Mouse (Mus musculus): Measurements from ENCODE around the gene Zscan4c.
"Not testable (repeated sequence)": the region's sequence is repeated elsewhere in the genome, so short reads cannot be mapped to it uniquely, and the experiment has no call there.

Gene Zscan4c

DNA sequence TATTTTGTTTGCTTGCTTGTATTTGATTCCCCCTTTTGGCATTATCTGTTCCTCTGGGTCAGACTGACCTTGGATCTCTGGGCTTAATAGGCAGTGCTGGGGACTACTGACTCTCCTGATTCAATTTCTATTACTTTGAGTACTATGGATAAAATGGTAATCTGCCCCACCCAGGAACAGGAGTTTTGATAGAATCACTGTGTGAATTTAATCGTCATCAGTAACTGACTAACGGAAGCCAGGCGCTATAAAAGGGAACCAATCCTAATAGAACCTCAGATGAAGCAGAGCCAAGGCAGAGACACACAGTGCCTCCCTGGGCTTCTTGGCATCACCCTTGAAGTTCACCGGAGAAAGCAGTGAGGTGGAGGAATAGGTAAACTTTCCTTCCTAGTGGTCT, at the start of gene Zscan4c:
Gene Zscan4c, plus strand, starts transcription at position 301 of the 400 bp plus-strand sequence.
- DNase-seq (ENCODE audit: low spot score in 2 of 2): not testable (repeated sequence)

All from spleen, postnatal 10 days (tissue).